Mouse (Mus musculus) right cerebral cortex, postnatal 36 days (tissue): ENCODE measurements around the gene Cdh3.

ENCODE experiments used
- DNase-seq, 2 experiments: peaks; one replicate each; pipeline ENCODE4 v3.0.0; 2022; ENCODE audit warnings: low spot score in 2 of 2, mixed read lengths in 1 of 2

The Cdh3 gene

GRCm38 (mm10) chr8:106606601-106607145 lies 96.0 kb downstream of the Cdh3 start:
- no peak for DNase-seq
